Mouse (Mus musculus): ENCODE measurements at regions not wholly inside any gene's neighbourhood (a gene's known extent, or its start where the extent isn't known, plus 50 kb on each side); places are given as distances from the start of the nearest gene placed in this dataset.

DNA sequence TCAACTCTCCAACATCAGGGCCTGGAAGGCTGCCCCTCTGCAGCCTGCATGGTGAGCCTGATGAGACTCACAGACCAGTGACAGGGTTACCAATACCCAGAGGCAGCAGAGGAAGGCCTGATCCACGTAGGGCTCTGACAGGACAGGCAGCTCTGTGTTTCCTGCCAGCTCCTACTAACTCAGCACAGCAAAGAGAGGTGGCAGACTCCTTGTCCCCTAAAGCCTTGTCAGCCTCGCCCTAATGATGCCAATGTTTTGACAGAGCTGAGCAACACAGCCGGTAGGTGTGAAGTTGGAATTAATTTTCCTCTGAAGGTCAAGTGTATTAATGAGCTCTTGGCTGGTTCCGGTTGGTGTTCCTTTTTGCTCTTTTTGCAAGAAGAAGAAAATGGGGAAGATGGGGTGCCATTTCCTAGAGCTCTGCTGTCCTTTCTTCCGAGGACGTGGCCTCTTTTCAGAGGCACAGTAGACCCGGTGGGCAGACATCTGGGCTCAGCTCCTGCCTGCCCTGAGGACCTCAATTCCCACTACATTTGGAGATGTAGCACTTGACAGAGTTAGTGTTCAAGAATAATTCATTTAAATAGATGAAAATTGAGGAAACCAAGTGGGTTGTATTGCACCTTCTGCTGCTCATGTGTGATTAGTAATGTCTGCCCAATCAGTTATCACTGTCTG, 395.5 kb upstream of the Tbx3 start:
- TF ChIP-seq POLR2A (IDR thresholded peaks at IDR 0.05; ENCODE audit: control insufficient read depth, low read depth, low read length) (no peak), CTCF (IDR thresholded peaks at IDR 0.05; ENCODE audit: control insufficient read depth, insufficient read depth, insufficient replicate concordance, low read depth, low read length) (no peak)
